Mouse (Mus musculus) adipose tissue, adult 10 weeks (tissue): ENCODE measurements around the gene Sqstm1. TPM values are rescaled to one million over a fixed set of nuclear protein-coding genes. Genes with fewer than 3 reads are reported as not detected.

Source experiments
- polyA plus RNA-seq: library from polyadenylated mRNA; stranded (reverse); fragments of 350-450 nt; fragmentation: Illumina TruSeq; extraction: RNeasy Lipid Tissue Mini Kit (QIAGEN cat#74804); gene quantifications from one replicate; pipeline ENCODE4 v1.2.3, GENCODE M21; 2014; ENCODE audit warnings: low read depth, low replicate concordance

The Sqstm1 gene
- polyA plus RNA-seq, result 288 TPM

GRCm38 (mm10) chr11:50210505-50211151 lies at the start of gene Sqstm1, which contains the start of gene Mgat4b:
TSS of gene Sqstm1 (minus strand) at chr11:50210827.
TSS of gene Mgat4b (plus strand) at chr11:50210890.

GRCm38 (mm10) chr11:50238324-50238723 lies 27.7 kb upstream of the Sqstm1 start, which contains the start of gene Ltc4s:
TSS of gene Ltc4s (minus strand) at chr11:50238616.

GRCm38 (mm10) chr11:50174111-50174729 lies 36.4 kb downstream of the Sqstm1 start, which contains the start of gene Mrnip:
TSS of gene Mrnip (plus strand) at chr11:50174444.

Other genes with a start within 250 kb of the Sqstm1 start
- 91.5 TPM for gene Rnf130, start 185.5 kb downstream of the Sqstm1 start, polyA plus RNA-seq
- 59.2 TPM for gene Tbc1d9b, start 79.4 kb downstream of the Sqstm1 start, polyA plus RNA-seq
- gene Mrnip, start 36.4 kb downstream of the Sqstm1 start, polyA plus RNA-seq, result 9.0 TPM
- 57.2 TPM for gene Mgat4b, start 63 bp upstream of the Sqstm1 start, polyA plus RNA-seq
- gene Ltc4s, start 27.8 kb upstream of the Sqstm1 start, polyA plus RNA-seq, result 43.6 TPM
- 12.7 TPM for gene Maml1, start 81.5 kb upstream of the Sqstm1 start, polyA plus RNA-seq
- gene Canx, start 114.8 kb upstream of the Sqstm1 start, polyA plus RNA-seq, result 304 TPM
- 3.1 TPM for gene Cby3, start 143.6 kb upstream of the Sqstm1 start, polyA plus RNA-seq
- gene Hnrnph1, start 166.2 kb upstream of the Sqstm1 start, polyA plus RNA-seq, result 316 TPM
- 34.7 TPM for gene Rufy1, start 220.3 kb upstream of the Sqstm1 start, polyA plus RNA-seq